Mouse (Mus musculus) hindbrain, embryonic 16.5 days (tissue): Measurements from ENCODE around the gene 1700023F06Rik. TPM values are rescaled to one million over a fixed set of nuclear protein-coding genes. Genes with fewer than 3 reads are reported as not detected.

Source experiments
- ATAC-seq: fragments of 200-750 bp; cut with Nextera tagmentation; 2 replicates; pipeline ENCODE4 v1.8.0; 2017; ENCODE audit warnings: moderate TSS enrichment, moderate library complexity
- H3K27ac ChIP-seq: fragments of 300-500 bp; sonication (generic); 2 replicates; pipeline ENCODE4 v1.5.1; 2014; ENCODE audit warnings: low read depth, mild to moderate bottlenecking, control low read depth, low read length, moderate library complexity
- H3K27me3 ChIP-seq: fragments of 300-500 bp; sonication (generic); replicated peaks from 2 replicates; pipeline ENCODE4 v1.6.1; 2014; ENCODE audit warnings: low read length; ENCODE audit not compliant: control insufficient read depth, insufficient read depth
- H3K36me3 ChIP-seq: fragments of 300-500 bp; sonication (generic); 2 replicates; pipeline ENCODE4 v1.6.1; 2014; ENCODE audit warnings: mild to moderate bottlenecking, low read length, moderate library complexity, mixed read lengths; ENCODE audit not compliant: control insufficient read depth, insufficient read depth
- H3K4me1 ChIP-seq: fragments of 300-500 bp; sonication (generic); 2 replicates; pipeline ENCODE4 v1.6.1; 2014; ENCODE audit warnings: low read depth, low read length; ENCODE audit not compliant: control insufficient read depth, insufficient read depth
- H3K4me2 ChIP-seq: fragments of 300-500 bp; sonication (generic); 2 replicates; pipeline ENCODE4 v1.6.1; 2014; ENCODE audit warnings: mild to moderate bottlenecking, low read length, control low read depth, moderate library complexity
- H3K4me3 ChIP-seq: fragments of 300-500 bp; sonication (generic); 2 replicates; pipeline ENCODE4 v1.5.1; 2014; ENCODE audit warnings: mild to moderate bottlenecking, low read length, control low read depth, moderate library complexity
- H3K9ac ChIP-seq: fragments of 300-500 bp; sonication (generic); 2 replicates; pipeline ENCODE4 v1.6.1; 2014; ENCODE audit warnings: low read depth, mild to moderate bottlenecking, control low read depth, low read length, moderate library complexity
- H3K9me3 ChIP-seq: fragments of 300-500 bp; sonication (generic); 2 replicates; pipeline ENCODE4 v1.6.1; 2014; ENCODE audit warnings: mild to moderate bottlenecking, low read length, moderate library complexity; ENCODE audit not compliant: control insufficient read depth
- WGBS: fragments of 180-500 bp; shearing (Covaris S2); extraction: QIAGEN DNeasy Blood & Tissue Kit; methylation state at CpG from one replicate; pipeline ENCODE4 v1.1.7; 2014; 5-methylcytosine and 5-hydroxymethylcytosine counted together
- polyA plus RNA-seq: library from polyadenylated mRNA; unstranded; fragments of >200 nt; fragmentation: Nextera tagmentation; extraction: Ambion mirVana; gene quantifications from 2 replicates; pipeline ENCODE4 v1.2.1, GENCODE M21; 2015

The 1700023F06Rik gene
- polyA plus RNA-seq, 1 experiment from 2014 or later, result 3.0 TPM

DNA sequence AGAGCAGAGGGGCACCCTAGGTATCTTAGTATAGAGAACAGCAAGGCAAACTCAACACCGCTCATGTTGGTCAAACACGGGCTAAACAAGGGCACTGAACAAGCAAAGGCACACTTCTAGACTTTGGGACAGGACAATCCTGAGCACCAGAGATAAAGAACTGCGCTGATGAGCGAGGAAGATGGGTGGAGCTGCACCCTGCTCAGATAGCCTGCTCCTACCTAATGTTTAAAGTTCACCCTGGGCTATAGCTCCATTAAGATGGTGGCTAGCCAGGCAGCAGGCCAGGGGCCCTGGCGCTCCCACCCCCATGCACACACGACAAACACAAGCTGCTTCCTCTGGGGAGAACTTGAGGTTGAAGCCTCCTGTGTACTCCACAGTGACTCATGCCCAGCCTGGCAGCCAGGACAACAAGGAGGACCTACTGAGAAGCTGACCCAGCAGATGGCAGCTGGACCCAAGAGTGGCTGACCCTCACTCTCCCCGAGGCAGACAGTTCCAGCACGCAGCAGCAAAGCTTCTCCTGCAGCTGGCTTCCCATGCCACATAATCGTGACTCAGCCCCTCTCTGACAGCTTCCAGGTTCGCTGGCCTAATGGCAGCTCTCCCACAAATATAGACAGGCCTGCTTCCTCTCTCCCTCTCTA, 37.8 kb upstream of the 1700023F06Rik start:
- Histone ChIP-seq H3K4me1 (peaks cover 23% of the 10 kb centered on the region), H3K27ac (peak overlapping the region; percentile 23; the same call in 1 of the 2 replicates)

DNA sequence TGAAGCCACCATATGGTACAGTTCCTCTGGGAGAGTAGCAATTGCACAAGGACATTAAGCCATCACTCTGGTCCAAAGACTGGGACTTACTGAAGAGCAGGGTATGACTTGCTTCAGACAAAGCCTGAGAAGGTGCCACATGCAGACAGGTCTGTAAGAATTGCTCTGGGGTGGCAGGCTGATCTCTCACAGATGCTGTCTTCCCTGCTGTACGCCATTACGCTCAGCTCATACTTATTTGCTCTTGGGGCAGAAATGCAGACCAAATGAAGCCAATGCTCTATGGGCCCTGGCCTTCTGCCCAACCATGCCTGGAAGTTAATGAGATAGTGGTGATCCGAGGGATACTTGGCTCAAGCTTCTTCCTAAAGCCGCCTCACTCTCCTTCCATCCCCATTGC, 36.5 kb upstream of the 1700023F06Rik start:
- H3K9ac ChIP-seq, result no peak overlapping the region
- H3K4me3 ChIP-seq, result no peak overlapping the region
- H3K9me3 ChIP-seq, result no peaks in the 10 kb centered on the region
- 58% methylated on average over 4 of the region's 4 CpGs for WGBS
- H3K27me3 ChIP-seq, result no peaks in the 10 kb centered on the region
- H3K4me2 ChIP-seq, result no peak overlapping the region
- no peaks in the 10 kb centered on the region for H3K36me3 ChIP-seq
- H3K4me1 ChIP-seq, result peaks cover 23% of the 10 kb centered on the region
- peak; percentile 35; the same call in 1 of the 2 replicates for ATAC-seq
- no peak overlapping the region for H3K27ac ChIP-seq

More for the DNA sequence above, 37.8 kb upstream of the 1700023F06Rik start:
- Histone ChIP-seq H3K4me2 (no peak overlapping the region), H3K9ac (no peak overlapping the region), H3K27me3 (no peaks in the 10 kb centered on the region), H3K9me3 (no peaks in the 10 kb centered on the region), H3K36me3 (no peaks in the 10 kb centered on the region), H3K4me3 (no peak overlapping the region)
- WGBS, result 70% methylated on average over 10 of the region's 10 CpGs
- ATAC-seq, result no peak

DNA sequence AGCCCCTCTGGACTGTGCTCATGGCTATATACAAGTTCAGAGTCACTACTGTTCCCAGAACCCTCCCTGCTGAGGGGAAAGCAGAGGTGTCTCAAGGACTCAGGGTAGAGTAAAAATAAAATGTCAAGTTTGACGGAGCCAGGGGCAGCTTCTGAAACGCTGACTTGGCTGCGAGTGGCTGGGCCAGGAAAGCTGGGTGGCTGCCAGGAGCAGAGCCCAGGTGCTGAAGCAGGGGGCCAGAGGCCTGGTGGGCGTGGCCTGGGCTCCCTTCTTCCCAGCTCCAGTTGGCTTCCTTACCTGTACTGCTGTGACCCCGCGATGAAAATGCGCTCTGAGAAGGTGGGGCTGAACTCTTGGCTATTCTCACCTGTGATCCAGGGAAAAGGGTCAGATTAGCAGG, 32.4 kb upstream of the 1700023F06Rik start:
- no peak overlapping the region for H3K27ac ChIP-seq
- no peak overlapping the region for H3K9ac ChIP-seq
- H3K4me2 ChIP-seq, result no peak overlapping the region
- peaks cover 5% of the 10 kb centered on the region; the same call in 1 of the 2 replicates for H3K4me1 ChIP-seq
- no peaks in the 10 kb centered on the region for H3K27me3 ChIP-seq
- H3K9me3 ChIP-seq, result 0 out of 2 replicates have a peak, but pooled peaks cover 2% of the 10 kb centered on the region
- no peak for ATAC-seq
- no peak overlapping the region for H3K4me3 ChIP-seq
- H3K36me3 ChIP-seq, result peaks cover 17% of the 10 kb centered on the region; the same call in 1 of the 2 replicates
- 43% methylated on average over 7 of the region's 7 CpGs for WGBS

DNA sequence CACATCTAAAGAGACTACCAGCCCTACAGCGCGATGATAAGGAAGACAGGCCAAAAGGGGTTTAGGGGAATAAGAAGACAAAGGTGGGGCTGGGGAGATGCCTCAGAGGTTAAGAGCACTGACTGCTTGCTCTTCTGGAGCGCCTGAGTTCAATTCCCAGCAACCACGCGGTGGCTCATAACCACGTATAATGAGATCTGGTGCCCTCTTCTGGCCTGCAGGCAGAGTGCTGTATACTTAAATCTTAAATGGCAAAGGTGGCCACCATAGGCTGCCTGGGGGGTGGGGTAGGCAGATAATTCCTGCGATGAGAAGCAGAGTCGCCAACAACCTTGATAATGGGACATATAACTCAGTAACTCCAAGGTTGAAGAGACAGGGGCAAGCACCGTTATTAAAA, 29.4 kb upstream of the 1700023F06Rik start:
- Histone ChIP-seq H3K4me1 (no peaks in the 10 kb centered on the region; the same call in 1 of the 2 replicates), H3K36me3 (peaks cover 17% of the 10 kb centered on the region; the same call in 1 of the 2 replicates), H3K9me3 (0 out of 2 replicates have a peak, but pooled peaks cover 2% of the 10 kb centered on the region), H3K9ac (no peak overlapping the region), H3K4me2 (no peak overlapping the region), H3K4me3 (no peak overlapping the region), H3K27me3 (no peaks in the 10 kb centered on the region), H3K27ac (no peak overlapping the region)
- WGBS, result 77% methylated on average over 9 of the region's 9 CpGs
- ATAC-seq, result no peak

DNA sequence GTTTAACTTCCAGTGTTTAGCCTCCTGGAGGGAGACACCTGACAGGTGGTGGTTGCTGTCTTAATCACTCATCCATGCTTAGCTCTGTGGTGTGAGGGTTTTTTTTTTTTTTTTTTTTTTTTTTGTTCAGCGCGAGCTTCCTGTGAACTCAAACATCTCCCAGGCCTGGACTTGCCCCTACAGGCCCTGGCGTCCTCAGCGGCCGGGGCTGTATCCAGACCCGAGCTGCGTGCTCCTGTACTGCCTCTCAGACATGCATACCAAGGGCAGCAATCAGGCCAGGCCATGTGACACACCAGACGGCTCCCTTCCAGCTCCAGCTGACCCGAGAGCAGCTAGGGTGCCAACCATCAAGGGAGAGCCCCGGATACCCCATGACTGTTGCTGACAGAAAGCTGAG, 28.5 kb upstream of the 1700023F06Rik start:
- Histone ChIP-seq H3K9me3 (0 out of 2 replicates have a peak, but pooled peaks cover 2% of the 10 kb centered on the region), H3K9ac (no peak overlapping the region), H3K27me3 (no peaks in the 10 kb centered on the region), H3K4me2 (no peak overlapping the region), H3K27ac (no peak overlapping the region), H3K4me3 (no peak overlapping the region), H3K4me1 (no peaks in the 10 kb centered on the region; the same call in 1 of the 2 replicates), H3K36me3 (peaks cover 17% of the 10 kb centered on the region; the same call in 1 of the 2 replicates)
- WGBS, result 85% methylated on average over 10 of the region's 10 CpGs
- ATAC-seq, result no peak

DNA sequence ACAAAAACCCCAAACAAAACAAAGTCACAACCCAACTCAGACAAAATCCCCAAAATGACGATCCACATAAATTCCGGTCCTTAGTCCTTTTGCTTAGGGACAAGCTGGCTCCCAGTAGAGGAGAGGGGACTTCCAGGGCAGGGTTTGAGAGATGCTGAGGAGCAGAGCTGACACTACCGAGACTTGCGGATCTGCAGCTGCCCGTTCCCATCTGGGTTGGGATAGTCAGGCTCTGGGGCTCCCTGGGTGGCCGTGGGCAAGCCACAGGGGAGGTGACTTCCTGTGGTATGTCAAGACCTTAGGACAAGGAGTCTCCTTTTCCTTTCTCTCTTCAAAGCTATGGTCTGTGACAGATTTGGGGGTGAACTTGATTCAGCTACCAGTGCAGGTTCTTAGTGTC, 28.1 kb upstream of the 1700023F06Rik start:
- H3K27me3 ChIP-seq, result no peaks in the 10 kb centered on the region
- WGBS, result 86% methylated on average over 6 of the region's 6 CpGs
- no peak overlapping the region for H3K9ac ChIP-seq
- H3K4me2 ChIP-seq, result no peak overlapping the region
- H3K27ac ChIP-seq, result no peak overlapping the region
- H3K9me3 ChIP-seq, result 0 out of 2 replicates have a peak, but pooled peaks cover 2% of the 10 kb centered on the region
- H3K4me1 ChIP-seq, result no peaks in the 10 kb centered on the region; the same call in 1 of the 2 replicates
- no peak overlapping the region for H3K4me3 ChIP-seq
- peaks cover 17% of the 10 kb centered on the region; the same call in 1 of the 2 replicates for H3K36me3 ChIP-seq
- ATAC-seq, result no peak

DNA sequence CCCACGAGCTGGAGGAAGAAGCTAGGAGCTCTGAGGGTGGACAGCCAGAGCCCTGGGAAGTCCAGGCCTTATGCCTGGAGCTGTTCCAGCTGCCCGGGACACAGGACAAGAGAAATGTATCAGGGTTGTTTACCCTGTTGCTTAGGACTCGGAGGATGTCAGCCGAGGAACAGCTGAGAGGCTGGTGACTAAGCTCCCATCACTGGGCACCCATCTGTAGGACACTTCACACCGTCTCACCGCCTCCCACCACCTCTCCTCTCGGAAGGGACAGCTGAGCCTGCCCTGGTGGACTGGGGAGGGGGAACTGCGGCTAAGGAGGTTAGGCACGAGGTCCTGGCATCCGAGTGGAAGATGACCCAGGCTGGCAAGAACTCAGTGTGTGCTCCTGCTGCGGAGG, 27.3 kb upstream of the 1700023F06Rik start:
- WGBS, result 66% methylated on average over 11 of the region's 11 CpGs
- H3K4me3 ChIP-seq, result no peak overlapping the region
- H3K9me3 ChIP-seq, result 0 out of 2 replicates have a peak, but pooled peaks cover 2% of the 10 kb centered on the region
- no peaks in the 10 kb centered on the region; the same call in 1 of the 2 replicates for H3K4me1 ChIP-seq
- ATAC-seq, result no peak
- H3K27ac ChIP-seq, result no peak overlapping the region; the same call in 1 of the 2 replicates
- H3K4me2 ChIP-seq, result no peak overlapping the region
- peaks cover 18% of the 10 kb centered on the region; the same call in 1 of the 2 replicates for H3K36me3 ChIP-seq
- no peak overlapping the region for H3K9ac ChIP-seq
- no peaks in the 10 kb centered on the region for H3K27me3 ChIP-seq

DNA sequence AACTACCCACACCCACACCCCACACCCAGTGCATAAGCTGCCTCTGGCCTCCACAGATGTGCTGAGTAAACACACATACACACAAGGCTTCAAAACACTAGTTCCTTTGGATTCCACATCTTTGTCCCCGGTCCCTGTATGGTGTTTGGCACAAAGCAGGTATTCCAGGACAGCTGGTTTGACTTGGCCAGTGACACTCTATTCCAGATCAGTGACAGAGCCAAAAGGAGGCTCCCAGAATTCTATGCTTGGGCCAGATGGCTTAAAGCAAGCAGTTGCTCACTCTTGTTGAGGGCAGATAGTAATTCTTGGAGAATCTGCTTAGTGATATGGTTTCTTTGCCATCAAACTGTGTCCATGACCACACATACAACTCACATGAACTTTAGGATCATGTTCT, 26.1 kb upstream of the 1700023F06Rik start:
- WGBS, result 50% methylated on average over 1 of the region's 1 CpGs
- Histone ChIP-seq H3K27me3 (no peaks in the 10 kb centered on the region), H3K9me3 (0 out of 2 replicates have a peak, but pooled peaks cover 2% of the 10 kb centered on the region), H3K4me1 (no peaks in the 10 kb centered on the region; the same call in 1 of the 2 replicates), H3K4me3 (no peak overlapping the region), H3K4me2 (no peak overlapping the region), H3K27ac (0 out of 2 replicates have a peak overlapping the region, but pooled peaks have one; percentile 34), H3K36me3 (peaks cover 23% of the 10 kb centered on the region), H3K9ac (no peak overlapping the region)
- ATAC-seq, result no peak

DNA sequence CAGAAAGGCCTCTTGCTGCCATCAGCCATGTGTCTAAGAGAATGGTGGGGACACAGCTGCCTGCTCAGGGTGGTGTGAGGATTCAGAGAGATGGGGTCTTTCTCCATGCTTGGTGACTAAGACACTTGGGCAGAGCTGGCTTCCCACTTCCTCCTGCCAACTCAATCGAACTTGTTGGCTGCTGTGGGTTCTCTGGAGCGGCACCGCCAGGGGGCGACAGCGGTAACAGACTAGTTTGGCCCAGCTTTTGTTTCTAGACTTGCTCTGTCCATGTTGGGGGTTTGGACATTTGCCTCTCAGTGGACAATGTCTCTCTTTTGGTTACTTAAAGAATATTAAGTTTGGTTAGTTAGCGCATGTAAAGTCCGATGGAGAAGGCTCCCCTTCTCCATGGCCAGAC, 24.6 kb upstream of the 1700023F06Rik start:
- Histone ChIP-seq H3K36me3 (peaks cover 13% of the 10 kb centered on the region), H3K9ac (no peak overlapping the region), H3K27ac (no peak overlapping the region), H3K4me1 (no peaks in the 10 kb centered on the region; the same call in 1 of the 2 replicates), H3K9me3 (0 out of 2 replicates have a peak, but pooled peaks cover 2% of the 10 kb centered on the region), H3K27me3 (no peaks in the 10 kb centered on the region), H3K4me3 (no peak overlapping the region), H3K4me2 (no peak overlapping the region)
- WGBS, result 36% methylated on average over 7 of the region's 7 CpGs
- ATAC-seq, result no peak
